13 mouse cellular contexts compared by ENCODE assay signal in genomic region chr11:88598150-88598847, GRCm38 (mm10).
DNase-seq lines count a peak whose midpoint lies in the region; ATAC-seq and TF ChIP-seq lines count a peak whose summit lies in the region.
"Had no signal": no experiment of that assay in that cellular context is flagged by ENCODE, and none has a peak within 500 bp of the region (broad histone marks: within the 10 kb centered on the region; RNA-seq: fewer than 3 reads in every experiment).

No protein-coding gene starts in this region.

- no peaks in the 10 kb centered on the region for H3K9me3 ChIP-seq in kidney, embryonic 15.5 days (replicated peaks)
- H3K9me3 ChIP-seq in ES-E14 (ENCODE audit: control insufficient read depth, insufficient read depth, low read depth, low read length), result no peaks in the 10 kb centered on the region
- H3K9me3 ChIP-seq: embryonic facial prominence, embryonic 13.5 days; stomach, embryonic 15.5 days had no signal

- H3K27ac ChIP-seq in kidney, embryonic 15.5 days, result peak overlapping the region; percentile 73
- H3K27ac ChIP-seq in ES-E14 (ENCODE audit: insufficient read depth, low read depth, low read length, poor library complexity, severe bottlenecking), result 0 out of 2 replicates have a peak overlapping the region, but pooled peaks have one; percentile 3
- H3K27ac ChIP-seq: stomach, embryonic 15.5 days had no signal

- no peak overlapping the region for H3K4me2 ChIP-seq in kidney, embryonic 15.5 days
- H3K4me2 ChIP-seq: stomach, embryonic 15.5 days had no signal

- in situ Hi-C loops in ES-E14 (cut with MboI; ENCODE audit: low sequenced_read_pairs in 2 of 2, unreplicated experiment in 2 of 2), result no loop called here

- H3K4me1 ChIP-seq in kidney, embryonic 15.5 days, result peaks cover 87% of the 10 kb centered on the region
- H3K4me1 ChIP-seq in ES-E14 (ENCODE audit: control insufficient read depth in 2 of 2, insufficient read depth in 2 of 2, low read length in 2 of 2, poor library complexity in 1 of 2), result peaks cover 14 to 31% of the 10 kb centered on the region in 2 experiments

- no peak for DNase-seq in kidney, postnatal 4 days
- no peak for DNase-seq in ES-E14 (ENCODE audit: low read depth, low spot score)
- peak; percentile 83 for DNase-seq in induced T-regulatory cell, adult 2 months (ENCODE audit: low read depth)
- DNase-seq in thymus, postnatal 25 days, result no peak
- no peak for DNase-seq in spleen, postnatal 14 days (ENCODE audit: low spot score in 2 of 2)
- DNase-seq: gastrocnemius, postnatal 10 days; kidney, postnatal 36 days; lung, postnatal 36 days had no signal

- H3ac ChIP-seq in C2C12 (ENCODE audit: control insufficient read depth, insufficient read length, low read depth), result peak overlapping the region; percentile 1

- no peak overlapping the region for H3K9ac ChIP-seq in kidney, embryonic 15.5 days
- no peak overlapping the region for H3K9ac ChIP-seq in ES-E14 (ENCODE audit: insufficient read depth, low read depth, low read length, poor library complexity, severe bottlenecking)
- H3K9ac ChIP-seq: embryonic facial prominence, embryonic 13.5 days; stomach, embryonic 15.5 days had no signal

- H3K79me3 ChIP-seq in C2C12 (ENCODE audit: low read depth), result peaks cover under 1% of the 10 kb centered on the region

- TF ChIP-seq CTCF in C2C12 (IDR thresholded peaks at IDR 0.05; ENCODE audit: control insufficient read depth, insufficient read depth, insufficient read length), result no peak

- H3K27me3 ChIP-seq in kidney, embryonic 15.5 days, result no peaks in the 10 kb centered on the region
- H3K27me3 ChIP-seq in C2C12 (ENCODE audit: control insufficient read depth, insufficient read depth, insufficient read length), result no peaks in the 10 kb centered on the region
- H3K27me3 ChIP-seq: embryonic facial prominence, embryonic 13.5 days; stomach, embryonic 15.5 days had no signal

- 53% methylated on average over 11 of the region's 11 CpGs for WGBS in kidney, embryonic 15.5 days

- H3K4me3 ChIP-seq in kidney, embryonic 15.5 days (replicated peaks), result no peak overlapping the region
- H3K4me3 ChIP-seq in C2C12 (ENCODE audit: insufficient read depth, poor library complexity, severe bottlenecking) (no peak overlapping the region), ES-E14 (ENCODE audit: insufficient read depth in 1 of 2, low read depth in 1 of 2, low read length in 2 of 2, poor library complexity in 1 of 2, severe bottlenecking in 1 of 2) (no peak overlapping the region)
- H3K4me3 ChIP-seq: embryonic facial prominence, embryonic 13.5 days; stomach, embryonic 15.5 days had no signal

- no peaks in the 10 kb centered on the region for H3K79me2 ChIP-seq in C2C12 (ENCODE audit: control insufficient read depth, insufficient read depth)

- peaks cover 10% of the 10 kb centered on the region for H3K36me3 ChIP-seq in kidney, embryonic 15.5 days
- H3K36me3 ChIP-seq in C2C12 (ENCODE audit: control insufficient read depth, insufficient read depth), result peaks cover 5% of the 10 kb centered on the region
- H3K36me3 ChIP-seq in ES-E14 (ENCODE audit: control insufficient read depth, insufficient read depth, low read length, poor library complexity, severe bottlenecking), result peaks cover 7% of the 10 kb centered on the region
- H3K36me3 ChIP-seq: embryonic facial prominence, embryonic 13.5 days; stomach, embryonic 15.5 days had no signal

- ATAC-seq in kidney, embryonic 15.5 days (replicated peaks; ENCODE audit: low FRiP score), result no peak
- no peak for ATAC-seq in cerebellum, adult (ENCODE audit: insufficient number of reproducible peaks, low FRiP score, low TSS enrichment)

TF ChIP-seq in C2C12, 6 proteins besides CTCF, POLR2A, EP300 and RAD21:
- TF ChIP-seq USF1 (IDR thresholded peaks at IDR 0.05; ENCODE audit: low read depth) (no peak), MAX (IDR thresholded peaks at IDR 0.05) (no peak), CEBPB (IDR thresholded peaks at IDR 0.05; ENCODE audit: low read depth) (no peak), MYOD1 (IDR thresholded peaks at IDR 0.05; ENCODE audit: control insufficient read depth, insufficient read length, low read depth) (no peak), FOSL1 (IDR thresholded peaks at IDR 0.05; ENCODE audit: insufficient read depth, low read length, poor library complexity, severe bottlenecking) (no peak)
TF ChIP-seq in C2C12: peak in this region for 0.

TF ChIP-seq in ES-E14, 5 proteins besides CTCF, POLR2A, EP300 and RAD21:
- TF ChIP-seq ZNF384 (IDR thresholded peaks at IDR 0.05; ENCODE audit: low read depth, low read length) (no peak), MAFK (IDR thresholded peaks at IDR 0.05; ENCODE audit: insufficient read depth, low read depth, low read length) (no peak), CHD2 (IDR thresholded peaks at IDR 0.05; ENCODE audit: low read depth, low read length) (no peak), HCFC1 (IDR thresholded peaks at IDR 0.05; ENCODE audit: borderline replicate concordance, insufficient read depth, low read length) (no peak), ZC3H11A (IDR thresholded peaks at IDR 0.05; ENCODE audit: borderline replicate concordance, low read depth, low read length) (no peak)
